Comparison of ENCODE assay signal across 10 mouse cellular contexts in genomic region chr1:82987530-82988198, GRCm38 (mm10). TPM values are rescaled to one million over a fixed set of nuclear protein-coding genes. Genes with fewer than 3 reads are reported as not detected.
A peak's percentile ranks its signal among the peaks of the same experiment; 100 is the strongest.
DNase-seq lines count a peak whose midpoint lies in the region; ATAC-seq and TF ChIP-seq lines count a peak whose summit lies in the region.
"Had no signal": no experiment of that assay in that cellular context is flagged by ENCODE, and none has a peak within 500 bp of the region (broad histone marks: within the 10 kb centered on the region; RNA-seq: fewer than 3 reads in every experiment).

No protein-coding gene starts in this region.

- H3K27ac ChIP-seq in liver, embryonic 14.5 days, result no peak overlapping the region
- H3K27ac ChIP-seq in liver, embryonic 11.5 days (ENCODE audit: low read depth, low read length), result no peak overlapping the region
- H3K27ac ChIP-seq in heart, postnatal 0 days (ENCODE audit: low read depth), result no peak overlapping the region
- no peak overlapping the region for H3K27ac ChIP-seq in limb, embryonic 12.5 days

- peak; percentile 29 to 37 (median 35) for DNase-seq in liver, embryonic 14.5 days (ENCODE audit: low read depth in 3 of 3, low spot score in 3 of 3)
- no peak for DNase-seq in liver, embryonic 11.5 days (ENCODE audit: low spot score)
- peak; percentile 67 for DNase-seq in Muller cell, postnatal 12 days (ENCODE audit: inconsistent ontology term)
- DNase-seq in cerebellum, adult 9-11 months, result peak; percentile 7
- DNase-seq in heart, postnatal 0 days (ENCODE audit: low spot score), result peak; percentile 63
- DNase-seq in retina, embryonic 14.5 days (ENCODE audit: low spot score), result peak; percentile 85
- DNase-seq in urinary bladder, postnatal 36 days (ENCODE audit: low spot score in 2 of 2), result no peak

- H3K4me1 ChIP-seq in liver, embryonic 14.5 days (replicated peaks; ENCODE audit: control insufficient read depth in 2 of 2, insufficient read depth in 2 of 2, low read length in 1 of 2), result no peaks in the 10 kb centered on the region
- no peaks in the 10 kb centered on the region for H3K4me1 ChIP-seq in liver, embryonic 11.5 days (replicated peaks; ENCODE audit: control insufficient read depth, insufficient read depth, low read length)
- H3K4me1 ChIP-seq in heart, postnatal 0 days (ENCODE audit: control insufficient read depth, insufficient read depth), result no peaks in the 10 kb centered on the region
- no peaks in the 10 kb centered on the region for H3K4me1 ChIP-seq in limb, embryonic 12.5 days (replicated peaks)

- no peaks in the 10 kb centered on the region for H3K36me3 ChIP-seq in liver, embryonic 14.5 days (replicated peaks; ENCODE audit: control insufficient read depth, insufficient read depth, low read depth)
- no peaks in the 10 kb centered on the region for H3K36me3 ChIP-seq in liver, embryonic 11.5 days (ENCODE audit: control insufficient read depth, insufficient read depth, low read length)
- H3K36me3 ChIP-seq in heart, postnatal 0 days (replicated peaks; ENCODE audit: control insufficient read depth, insufficient read depth, low read length), result no peaks in the 10 kb centered on the region
- H3K36me3 ChIP-seq in limb, embryonic 12.5 days, result no peaks in the 10 kb centered on the region

- no peak overlapping the region for H3K4me2 ChIP-seq in liver, embryonic 14.5 days (ENCODE audit: low read depth)
- H3K4me2 ChIP-seq in liver, embryonic 11.5 days, result no peak overlapping the region
- no peak overlapping the region for H3K4me2 ChIP-seq in heart, postnatal 0 days (ENCODE audit: low read depth, low read length)
- no peak overlapping the region for H3K4me2 ChIP-seq in limb, embryonic 12.5 days

- no peak for TF ChIP-seq EP300 in liver, embryonic 14.5 days (IDR thresholded peaks at IDR 0.05; ENCODE audit: low read depth)
- TF ChIP-seq EP300 in heart, postnatal 0 days (IDR thresholded peaks at IDR 0.05; ENCODE audit: low read depth), result no peak

- ATAC-seq in liver, embryonic 14.5 days (ENCODE audit: insufficient read depth), result no peak
- no peak; the same call in 1 of the 2 replicates for ATAC-seq in liver, embryonic 11.5 days (replicated peaks; ENCODE audit: low FRiP score)
- ATAC-seq in heart, postnatal 0 days (ENCODE audit: insufficient read depth, low read depth), result peak; percentile 67
- peak; percentile 20; the same call in 1 of the 2 replicates for ATAC-seq in limb, embryonic 12.5 days (ENCODE audit: insufficient number of reproducible peaks, insufficient read depth, low FRiP score, low TSS enrichment, low read depth)

- H3K9me3 ChIP-seq in liver, embryonic 14.5 days (ENCODE audit: control insufficient read depth, low read length), result no peaks in the 10 kb centered on the region
- 0 out of 2 replicates have a peak, but pooled peaks cover 5% of the 10 kb centered on the region for H3K9me3 ChIP-seq in liver, embryonic 11.5 days (ENCODE audit: control insufficient read depth, low read length)
- H3K9me3 ChIP-seq in heart, postnatal 0 days (replicated peaks; ENCODE audit: control insufficient read depth, low read length), result no peaks in the 10 kb centered on the region
- peaks cover 6% of the 10 kb centered on the region for H3K9me3 ChIP-seq in limb, embryonic 12.5 days

- 16% methylated on average over 4 of the region's 4 CpGs for WGBS in liver, embryonic 14.5 days (ENCODE audit: insufficient replicate concordance)
- 29% methylated on average over 4 of the region's 4 CpGs for WGBS in liver, embryonic 11.5 days
- WGBS in heart, postnatal 0 days, result 21% methylated on average over 4 of the region's 4 CpGs
- WGBS in limb, embryonic 12.5 days, result 33% methylated on average over 4 of the region's 4 CpGs

- H3K9ac ChIP-seq in liver, embryonic 14.5 days (replicated peaks), result no peak overlapping the region
- no peak overlapping the region for H3K9ac ChIP-seq in liver, embryonic 11.5 days (ENCODE audit: low read depth, low read length)
- no peak overlapping the region for H3K9ac ChIP-seq in heart, postnatal 0 days (replicated peaks; ENCODE audit: low read depth, low read length)
- H3K9ac ChIP-seq in limb, embryonic 12.5 days (replicated peaks), result no peak overlapping the region

- no peaks in the 10 kb centered on the region for H3K27me3 ChIP-seq in liver, embryonic 14.5 days (ENCODE audit: control insufficient read depth, insufficient read depth, low read length)
- H3K27me3 ChIP-seq in liver, embryonic 11.5 days (replicated peaks; ENCODE audit: control insufficient read depth, insufficient read depth, low read length), result no peaks in the 10 kb centered on the region
- H3K27me3 ChIP-seq in heart, postnatal 0 days (ENCODE audit: control insufficient read depth, insufficient read depth, low read length), result no peaks in the 10 kb centered on the region
- H3K27me3 ChIP-seq in limb, embryonic 12.5 days, result no peaks in the 10 kb centered on the region

- peak; percentile 67 for TF ChIP-seq CTCF in liver, embryonic 14.5 days (IDR thresholded peaks at IDR 0.05; ENCODE audit: low read depth)
- peak; percentile 83 for TF ChIP-seq CTCF in heart, postnatal 0 days (IDR thresholded peaks at IDR 0.05; ENCODE audit: low read depth)

- H3K4me3 ChIP-seq in liver, embryonic 14.5 days (ENCODE audit: insufficient read depth in 1 of 2, low read depth in 2 of 2, low read length in 2 of 2), result no peak overlapping the region
- no peak overlapping the region for H3K4me3 ChIP-seq in liver, embryonic 11.5 days (ENCODE audit: low read depth, low read length)
- H3K4me3 ChIP-seq in heart, postnatal 0 days (ENCODE audit: low read depth, low read length), result no peak overlapping the region
- H3K4me3 ChIP-seq in limb, embryonic 12.5 days (replicated peaks), result no peak overlapping the region

RNA-seq across cellular contexts. Expression of gene Gm47959, which starts 12.7 kb away (rescaled TPM):
- not detected in 2 replicates for polyA plus RNA-seq in liver, embryonic 14.5 days (2012; rRNA removed)
- not detected in 2 replicates for polyA plus RNA-seq in liver, embryonic 14.5 days (2014; fragmentation: Nextera tagmentation; extraction: Ambion mirVana)
- not detected in 2 replicates for polyA plus RNA-seq in liver, embryonic 11.5 days (2014; fragmentation: Nextera tagmentation; extraction: Ambion mirVana)
- not detected in 2 replicates for total RNA-seq in heart, postnatal 0 days (2014; rRNA removed; ENCODE audit: low replicate concordance)
- polyA plus RNA-seq in heart, postnatal 0 days (2015; fragmentation: Nextera tagmentation; extraction: Ambion mirVana), result not detected in 2 replicates
- polyA plus RNA-seq in limb, embryonic 12.5 days (2016; fragmentation: Nextera tagmentation; extraction: Ambion mirVana), result not detected in 2 replicates
- polyA plus RNA-seq: heart, embryonic 14.5 days; stomach, embryonic 16.5 days had no signal

RNA-seq across cellular contexts. Expression of gene Gm47955, which starts 27.6 kb away (rescaled TPM):
- not detected in 2 replicates for polyA plus RNA-seq in liver, embryonic 14.5 days (2012; rRNA removed)
- polyA plus RNA-seq in liver, embryonic 14.5 days (2014; fragmentation: Nextera tagmentation; extraction: Ambion mirVana), result not detected in 2 replicates
- polyA plus RNA-seq in liver, embryonic 11.5 days (2014; fragmentation: Nextera tagmentation; extraction: Ambion mirVana), result not detected in 2 replicates
- total RNA-seq in heart, postnatal 0 days (2014; rRNA removed; ENCODE audit: low replicate concordance), result not detected in 2 replicates
- polyA plus RNA-seq in heart, postnatal 0 days (2015; fragmentation: Nextera tagmentation; extraction: Ambion mirVana), result not detected in 2 replicates
- not detected in 2 replicates for polyA plus RNA-seq in limb, embryonic 12.5 days (2016; fragmentation: Nextera tagmentation; extraction: Ambion mirVana)
- polyA plus RNA-seq: heart, embryonic 14.5 days; stomach, embryonic 16.5 days had no signal

RNA-seq across cellular contexts. Expression of gene Gm7544, which starts 31.9 kb away (rescaled TPM):
- polyA plus RNA-seq in liver, embryonic 14.5 days (2012; rRNA removed), result not detected in 2 replicates
- not detected in 2 replicates for polyA plus RNA-seq in liver, embryonic 14.5 days (2014; fragmentation: Nextera tagmentation; extraction: Ambion mirVana)
- polyA plus RNA-seq in liver, embryonic 11.5 days (2014; fragmentation: Nextera tagmentation; extraction: Ambion mirVana), result not detected in 2 replicates
- not detected in 2 replicates for total RNA-seq in heart, postnatal 0 days (2014; rRNA removed; ENCODE audit: low replicate concordance)
- polyA plus RNA-seq in heart, postnatal 0 days (2015; fragmentation: Nextera tagmentation; extraction: Ambion mirVana), result not detected in 2 replicates
- not detected in 2 replicates for polyA plus RNA-seq in limb, embryonic 12.5 days (2016; fragmentation: Nextera tagmentation; extraction: Ambion mirVana)
- polyA plus RNA-seq: heart, embryonic 14.5 days; stomach, embryonic 16.5 days had no signal

RNA-seq across cellular contexts. Expression of gene A030003K21Rik, which starts 44.5 kb away (rescaled TPM):
- not detected in 2 replicates for polyA plus RNA-seq in liver, embryonic 14.5 days (2012; rRNA removed)
- not detected in 2 replicates for polyA plus RNA-seq in liver, embryonic 14.5 days (2014; fragmentation: Nextera tagmentation; extraction: Ambion mirVana)
- not detected in 2 replicates for polyA plus RNA-seq in liver, embryonic 11.5 days (2014; fragmentation: Nextera tagmentation; extraction: Ambion mirVana)
- total RNA-seq in heart, postnatal 0 days (2014; rRNA removed; ENCODE audit: low replicate concordance), result not detected in 2 replicates
- polyA plus RNA-seq in heart, postnatal 0 days (2015; fragmentation: Nextera tagmentation; extraction: Ambion mirVana), result not detected in 2 replicates
- polyA plus RNA-seq in limb, embryonic 12.5 days (2016; fragmentation: Nextera tagmentation; extraction: Ambion mirVana), result not detected in 2 replicates
- polyA plus RNA-seq: heart, embryonic 14.5 days; stomach, embryonic 16.5 days had no signal

RNA-seq across cellular contexts. Expression of gene Slc19a3, which starts 50.6 kb away (rescaled TPM):
- polyA plus RNA-seq in liver, embryonic 14.5 days (2012; rRNA removed), result 0.04 TPM in 2 replicates
- not detected in 2 replicates for polyA plus RNA-seq in liver, embryonic 14.5 days (2014; fragmentation: Nextera tagmentation; extraction: Ambion mirVana)
- polyA plus RNA-seq in liver, embryonic 11.5 days (2014; fragmentation: Nextera tagmentation; extraction: Ambion mirVana), result 0.18 and 0.21 TPM in 2 replicates
- 8.2 TPM in 2 replicates for total RNA-seq in heart, postnatal 0 days (2014; rRNA removed; ENCODE audit: low replicate concordance)
- 1.6 TPM in 2 replicates for polyA plus RNA-seq in heart, postnatal 0 days (2015; fragmentation: Nextera tagmentation; extraction: Ambion mirVana)
- polyA plus RNA-seq in limb, embryonic 12.5 days (2016; fragmentation: Nextera tagmentation; extraction: Ambion mirVana), result 0.19 and 0.44 TPM in 2 replicates

Comparison
In these comparisons a context has a peak if more than half of its experiments do, and no peak if none do; other contexts are left out.
1. DNase-seq: peak in liver, embryonic 14.5 days (3 of 3), Muller cell, postnatal 12 days (single experiment), cerebellum, adult 9-11 months (single experiment), heart, postnatal 0 days (single experiment) and retina, embryonic 14.5 days (single experiment); none in liver, embryonic 11.5 days (single experiment) and urinary bladder, postnatal 36 days (0 of 2).
2. ATAC-seq: peak in heart, postnatal 0 days (single experiment) and limb, embryonic 12.5 days (single experiment); none in liver, embryonic 14.5 days (single experiment) and liver, embryonic 11.5 days (single experiment).